Mouse (Mus musculus): ENCODE measurements at regions not wholly inside any gene's neighbourhood (a gene's known extent, or its start where the extent isn't known, plus 50 kb on each side); places are given as distances from the start of the nearest gene placed in this dataset.
A peak's percentile ranks its signal among the peaks of the same experiment; 100 is the strongest.

- 91% methylated on average over 5 of the region's 5 CpGs for WGBS
These were observed 169.0 kb upstream of the Ift57 start for GRCm38 (mm10) chr16:49530051-49530450.

GRCm38 (mm10) chr16:49532071-49532686, 166.9 kb upstream of the Ift57 start:
- no peak overlapping the region for H3K9ac ChIP-seq
- no peaks in the 10 kb centered on the region for H3K4me1 ChIP-seq
- ATAC-seq (ENCODE audit: low FRiP score, low read depth): peak; percentile 41; the same call in 1 of the 2 replicates
- 73% methylated on average over 7 of the region's 7 CpGs for WGBS
- no peak overlapping the region for H3K27ac ChIP-seq
- H3K27me3 ChIP-seq (replicated peaks): no peaks in the 10 kb centered on the region
- H3K36me3 ChIP-seq: no peaks in the 10 kb centered on the region
- no peak overlapping the region for H3K4me2 ChIP-seq (replicated peaks)
- no peaks in the 10 kb centered on the region for H3K9me3 ChIP-seq
- no peak overlapping the region for H3K4me3 ChIP-seq

More at GRCm38 (mm10) chr16:49530051-49530450, 169.0 kb upstream of the Ift57 start:
- no peak for ATAC-seq (ENCODE audit: low FRiP score, low read depth)
- no peak overlapping the region for H3K4me2 ChIP-seq (replicated peaks)
- H3K27ac ChIP-seq: no peak overlapping the region
- no peaks in the 10 kb centered on the region for H3K27me3 ChIP-seq (replicated peaks)
- H3K9ac ChIP-seq: no peak overlapping the region
- H3K9me3 ChIP-seq: no peaks in the 10 kb centered on the region
- H3K4me1 ChIP-seq: no peaks in the 10 kb centered on the region
- H3K4me3 ChIP-seq: no peak overlapping the region
- no peaks in the 10 kb centered on the region for H3K36me3 ChIP-seq

GRCm38 (mm10) chr16:49533498-49533998, 165.5 kb upstream of the Ift57 start:
- WGBS: 48% methylated on average over 4 of the region's 4 CpGs
- no peak overlapping the region for H3K27ac ChIP-seq
- H3K9me3 ChIP-seq: no peaks in the 10 kb centered on the region
- H3K4me2 ChIP-seq (replicated peaks): no peak overlapping the region
- H3K27me3 ChIP-seq (replicated peaks): no peaks in the 10 kb centered on the region
- ATAC-seq (ENCODE audit: low FRiP score, low read depth): no peak
- no peak overlapping the region for H3K9ac ChIP-seq
- no peak overlapping the region for H3K4me3 ChIP-seq
- H3K36me3 ChIP-seq: no peaks in the 10 kb centered on the region
- no peaks in the 10 kb centered on the region for H3K4me1 ChIP-seq

GRCm38 (mm10) chr16:49550231-49550630, 148.8 kb upstream of the Ift57 start:
- Histone ChIP-seq H3K4me2 (replicated peaks) (no peak overlapping the region), H3K9ac (no peak overlapping the region), H3K4me3 (no peak overlapping the region), H3K27ac (no peak overlapping the region), H3K9me3 (no peaks in the 10 kb centered on the region), H3K27me3 (replicated peaks) (no peaks in the 10 kb centered on the region), H3K36me3 (no peaks in the 10 kb centered on the region), H3K4me1 (no peaks in the 10 kb centered on the region)
- 74% methylated on average over 3 of the region's 3 CpGs for WGBS
- ATAC-seq (ENCODE audit: low FRiP score, low read depth): no peak

GRCm38 (mm10) chr16:49570031-49570430, 129.0 kb upstream of the Ift57 start:
- H3K4me2 ChIP-seq (replicated peaks): no peak overlapping the region
- no peaks in the 10 kb centered on the region for H3K27me3 ChIP-seq (replicated peaks)
- WGBS: 93% methylated on average over 2 of the region's 2 CpGs
- no peaks in the 10 kb centered on the region for H3K36me3 ChIP-seq
- H3K4me3 ChIP-seq: no peak overlapping the region
- H3K4me1 ChIP-seq: peaks cover 6% of the 10 kb centered on the region; the same call in 1 of the 2 replicates
- ATAC-seq (ENCODE audit: low FRiP score, low read depth): no peak
- H3K9ac ChIP-seq: no peak overlapping the region
- no peak overlapping the region for H3K27ac ChIP-seq
- H3K9me3 ChIP-seq: no peaks in the 10 kb centered on the region

- Histone ChIP-seq H3K4me2 (replicated peaks) (no peak overlapping the region; the same call in 1 of the 2 replicates), H3K4me1 (peaks cover 6% of the 10 kb centered on the region; the same call in 1 of the 2 replicates), H3K27me3 (replicated peaks) (no peaks in the 10 kb centered on the region), H3K9me3 (no peaks in the 10 kb centered on the region), H3K4me3 (no peak overlapping the region), H3K27ac (no peak overlapping the region), H3K36me3 (no peaks in the 10 kb centered on the region), H3K9ac (no peak overlapping the region)
- 48% methylated on average over 12 of the region's 12 CpGs for WGBS
- peak; percentile 88 for ATAC-seq (ENCODE audit: low FRiP score, low read depth)
These were observed 126.4 kb upstream of the Ift57 start for GRCm38 (mm10) chr16:49572485-49573170.

- ATAC-seq (ENCODE audit: low FRiP score, low read depth): peak; percentile 35; the same call in 1 of the 2 replicates
- no peak overlapping the region; the same call in 1 of the 2 replicates for H3K4me2 ChIP-seq (replicated peaks)
- H3K4me3 ChIP-seq: no peak overlapping the region
- no peak overlapping the region for H3K27ac ChIP-seq
- no peak overlapping the region for H3K9ac ChIP-seq
- no peaks in the 10 kb centered on the region for H3K36me3 ChIP-seq
- 68% methylated on average over 3 of the region's 3 CpGs for WGBS
- H3K9me3 ChIP-seq: no peaks in the 10 kb centered on the region
- H3K27me3 ChIP-seq (replicated peaks): no peaks in the 10 kb centered on the region
- H3K4me1 ChIP-seq: peaks cover 6% of the 10 kb centered on the region; the same call in 1 of the 2 replicates
These were observed 125.9 kb upstream of the Ift57 start for GRCm38 (mm10) chr16:49573171-49573517.

GRCm38 (mm10) chr16:49578976-49579375, 120.1 kb upstream of the Ift57 start:
- Histone ChIP-seq H3K4me1 (no peaks in the 10 kb centered on the region), H3K27ac (no peak overlapping the region), H3K9me3 (no peaks in the 10 kb centered on the region), H3K4me2 (replicated peaks) (no peak overlapping the region), H3K4me3 (no peak overlapping the region), H3K27me3 (replicated peaks) (no peaks in the 10 kb centered on the region), H3K9ac (no peak overlapping the region), H3K36me3 (no peaks in the 10 kb centered on the region)
- 92% methylated on average over 4 of the region's 4 CpGs for WGBS
- ATAC-seq (ENCODE audit: low FRiP score, low read depth): no peak

GRCm38 (mm10) chr16:49580708-49581107, 118.3 kb upstream of the Ift57 start:
- H3K9me3 ChIP-seq: no peaks in the 10 kb centered on the region
- H3K27me3 ChIP-seq (replicated peaks): no peaks in the 10 kb centered on the region
- no peak overlapping the region for H3K4me2 ChIP-seq (replicated peaks)
- no peak overlapping the region for H3K9ac ChIP-seq
- no peaks in the 10 kb centered on the region for H3K4me1 ChIP-seq
- no peak overlapping the region for H3K4me3 ChIP-seq
- 89% methylated on average over 6 of the region's 6 CpGs for WGBS
- ATAC-seq (ENCODE audit: low FRiP score, low read depth): no peak
- H3K27ac ChIP-seq: no peak overlapping the region
- no peaks in the 10 kb centered on the region for H3K36me3 ChIP-seq

GRCm38 (mm10) chr16:49606500-49606899, 92.5 kb upstream of the Ift57 start:
- no peak overlapping the region for H3K4me3 ChIP-seq
- ATAC-seq (ENCODE audit: low FRiP score, low read depth): no peak
- no peak overlapping the region for H3K4me2 ChIP-seq (replicated peaks)
- H3K4me1 ChIP-seq: no peaks in the 10 kb centered on the region
- H3K36me3 ChIP-seq: no peaks in the 10 kb centered on the region
- 0 out of 2 replicates have a peak, but pooled peaks cover under 1% of the 10 kb centered on the region for H3K9me3 ChIP-seq
- H3K9ac ChIP-seq: no peak overlapping the region
- no peaks in the 10 kb centered on the region for H3K27me3 ChIP-seq (replicated peaks)
- H3K27ac ChIP-seq: no peak overlapping the region
- 79% methylated on average over 2 of the region's 2 CpGs for WGBS

GRCm38 (mm10) chr16:49614801-49615200, 84.2 kb upstream of the Ift57 start:
- no peak for ATAC-seq (ENCODE audit: low FRiP score, low read depth)
- H3K36me3 ChIP-seq: no peaks in the 10 kb centered on the region
- H3K4me3 ChIP-seq: no peak overlapping the region
- no peak overlapping the region for H3K27ac ChIP-seq
- no peak overlapping the region for H3K9ac ChIP-seq
- H3K27me3 ChIP-seq (replicated peaks): no peaks in the 10 kb centered on the region
- 83% methylated on average over 3 of the region's 3 CpGs for WGBS
- no peak overlapping the region for H3K4me2 ChIP-seq (replicated peaks)
- 0 out of 2 replicates have a peak, but pooled peaks cover 7% of the 10 kb centered on the region for H3K9me3 ChIP-seq
- no peaks in the 10 kb centered on the region for H3K4me1 ChIP-seq

GRCm38 (mm10) chr16:49615342-49616020, 83.6 kb upstream of the Ift57 start:
- H3K4me1 ChIP-seq: no peaks in the 10 kb centered on the region
- H3K27ac ChIP-seq: no peak overlapping the region
- H3K36me3 ChIP-seq: no peaks in the 10 kb centered on the region
- 87% methylated on average over 20 of the region's 20 CpGs for WGBS
- H3K4me3 ChIP-seq: no peak overlapping the region
- H3K27me3 ChIP-seq (replicated peaks): no peaks in the 10 kb centered on the region
- H3K4me2 ChIP-seq (replicated peaks): no peak overlapping the region
- H3K9me3 ChIP-seq: 0 out of 2 replicates have a peak, but pooled peaks cover 7% of the 10 kb centered on the region
- ATAC-seq (ENCODE audit: low FRiP score, low read depth): no peak
- H3K9ac ChIP-seq: no peak overlapping the region
